Mouse (Mus musculus) left cerebral cortex, adult 2 months (tissue): ENCODE results near the gene Omp. TPM values are rescaled to one million over a fixed set of nuclear protein-coding genes. Genes with fewer than 3 reads are reported as not detected.

Experiments used
- DNase-seq, 2 experiments: peaks; one replicate each; pipeline ENCODE4 v3.0.0; 2021 to 2022; ENCODE audit warnings: low spot score in 2 of 2, mixed read lengths in 1 of 2; ENCODE audit errors: extremely low spot score in 1 of 2
- H3K27ac ChIP-seq: fragments of 200-600 bp; 2 replicates; pipeline ENCODE4 v1.8.1; 2022
- H3K4me3 ChIP-seq: fragments of 200-600 bp; 2 replicates; pipeline ENCODE4 v1.8.1; 2022
- CTCF ChIP-seq: fragments of 200-600 bp; IDR thresholded peaks from 2 replicates; pipeline ENCODE4 v1.8.1; 2022; ENCODE audit warnings: antibody characterized with exemption, mild to moderate bottlenecking, moderate library complexity
- intact Hi-C: fragments of 180-260 bp; cut with DNase I; formaldehyde crosslinking; loops from one replicate; pipeline ENCODE4 v1.15.1; 2025
- total RNA-seq, 2 experiments: library from RNA; stranded (reverse); gene quantifications; 2 replicates each; pipeline ENCODE4 v1.2.3; 2021

The Omp gene
- total RNA-seq, 2 experiments from 2014 or later, result 0.77 to 0.89 TPM

GRCm38 (mm10) chr7:98163700-98164099, 18.4 kb upstream of the Omp start:
- H3K27ac ChIP-seq, result no peak overlapping the region
- no peak for DNase-seq
- intact Hi-C loops, result loop anchor here (10.0 kb wide), 1 partner anchor 271 kb away; no protein-coding TSS in a partner anchor
- no peak overlapping the region for H3K4me3 ChIP-seq
- TF ChIP-seq CTCF, result no peak

DNA sequence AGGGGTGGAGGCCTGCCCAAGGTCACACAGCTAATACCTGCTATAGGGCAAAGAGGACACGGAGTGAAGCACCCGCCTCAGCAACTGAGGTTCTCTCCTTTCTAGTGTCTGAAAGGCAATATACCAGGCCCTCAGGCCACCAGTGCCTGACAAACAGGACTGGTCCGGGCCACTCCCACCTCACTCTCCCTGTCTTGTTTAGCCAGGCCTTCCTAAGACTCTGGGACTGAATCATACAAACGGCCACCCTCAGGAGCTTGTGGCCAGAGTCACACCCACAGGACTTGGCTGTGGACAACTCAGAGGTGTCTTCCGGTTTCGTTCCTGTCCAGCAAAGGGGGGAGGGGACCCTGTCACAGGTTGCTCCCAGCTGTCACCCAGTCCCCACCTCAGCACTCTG, 16.9 kb upstream of the Omp start:
- DNase-seq, result no peak
- no peak overlapping the region for H3K27ac ChIP-seq
- intact Hi-C loops, result loop anchor here (10.0 kb wide), 1 partner anchor 273 kb away; no protein-coding TSS in a partner anchor
- TF ChIP-seq CTCF, result no peak
- no peak overlapping the region for H3K4me3 ChIP-seq

DNA sequence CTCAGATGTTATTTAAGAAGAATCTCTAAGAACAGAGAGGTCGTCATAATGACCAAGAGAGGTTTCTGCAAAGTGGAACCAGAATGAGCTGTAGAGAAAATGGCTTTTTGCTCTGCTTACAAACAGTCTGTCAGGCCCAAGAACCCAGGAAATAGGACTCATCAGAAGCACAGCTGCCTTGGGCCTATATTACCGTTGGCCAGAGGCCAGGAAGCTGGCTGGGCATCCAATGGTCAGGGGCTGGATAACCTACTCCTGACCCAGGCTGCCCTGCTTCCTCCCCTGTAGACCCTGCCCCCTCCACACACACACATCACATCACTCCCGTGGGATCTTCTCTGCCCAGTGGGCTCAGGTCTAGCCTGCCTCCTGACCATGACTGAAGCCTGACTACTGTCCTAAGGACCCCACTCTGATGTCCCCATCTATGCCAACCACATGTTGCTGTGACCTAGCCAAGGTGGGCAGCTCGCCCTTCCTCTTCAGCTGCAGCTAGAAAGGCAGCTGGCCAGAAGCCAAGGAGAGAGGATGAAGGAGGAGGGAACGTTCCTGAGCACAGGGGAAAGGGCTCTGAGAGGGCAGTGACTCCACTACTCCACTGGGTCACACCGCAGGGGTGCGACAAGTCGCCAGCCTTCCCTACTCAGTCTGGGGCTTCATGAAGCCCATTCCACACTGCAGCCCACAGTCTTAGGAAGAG, 14.9 kb upstream of the Omp start:
- Histone ChIP-seq H3K4me3 (no peak overlapping the region), H3K27ac (no peak overlapping the region)
- no peak for DNase-seq
- intact Hi-C loops, result loop anchor here (10.0 kb wide), 1 partner anchor 275 kb away; no protein-coding TSS in a partner anchor
- no peak for TF ChIP-seq CTCF

- no peak for TF ChIP-seq CTCF
- Histone ChIP-seq H3K4me3 (no peak overlapping the region), H3K27ac (no peak overlapping the region)
- DNase-seq, result no peak
- intact Hi-C loops, result no loop called here
Observed at GRCm38 (mm10) chr7:98158481-98158880, 13.2 kb upstream of the Omp start.

DNA sequence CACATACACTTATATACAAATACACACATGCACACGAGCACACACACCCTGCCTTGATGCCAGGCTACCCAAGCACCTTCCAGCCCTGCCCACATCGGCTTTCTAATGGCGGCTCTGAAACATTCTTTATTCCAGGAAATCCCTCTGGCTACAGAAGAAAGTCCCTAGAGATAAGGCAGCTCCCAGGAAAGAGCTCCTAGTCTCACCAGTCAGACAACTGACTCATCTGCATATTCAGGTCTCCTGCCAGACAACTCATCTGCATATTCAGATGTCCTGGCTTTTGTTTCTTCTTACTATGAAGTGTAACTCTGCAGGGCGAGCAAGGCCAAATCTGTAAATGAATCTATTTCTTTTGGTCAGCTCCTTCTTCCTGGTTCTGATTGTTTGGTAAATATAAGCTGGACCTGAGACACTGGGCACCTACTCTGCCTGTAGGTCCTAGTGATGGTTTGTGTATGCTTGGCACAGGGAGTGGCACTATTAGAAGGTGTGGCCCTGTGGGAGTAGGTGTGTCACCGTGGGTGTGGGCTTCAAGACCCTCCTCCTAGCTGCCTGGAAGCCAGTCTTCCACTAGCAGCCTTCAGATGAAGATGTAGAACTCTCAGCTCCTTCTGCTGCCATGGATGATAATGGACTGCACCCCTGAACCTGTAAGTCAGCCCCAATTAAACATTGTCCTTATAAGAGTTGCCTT, 12.5 kb upstream of the Omp start:
- DNase-seq, result no peak
- no peak for TF ChIP-seq CTCF
- intact Hi-C loops, result no loop called here
- Histone ChIP-seq H3K27ac (no peak overlapping the region), H3K4me3 (no peak overlapping the region)

DNA sequence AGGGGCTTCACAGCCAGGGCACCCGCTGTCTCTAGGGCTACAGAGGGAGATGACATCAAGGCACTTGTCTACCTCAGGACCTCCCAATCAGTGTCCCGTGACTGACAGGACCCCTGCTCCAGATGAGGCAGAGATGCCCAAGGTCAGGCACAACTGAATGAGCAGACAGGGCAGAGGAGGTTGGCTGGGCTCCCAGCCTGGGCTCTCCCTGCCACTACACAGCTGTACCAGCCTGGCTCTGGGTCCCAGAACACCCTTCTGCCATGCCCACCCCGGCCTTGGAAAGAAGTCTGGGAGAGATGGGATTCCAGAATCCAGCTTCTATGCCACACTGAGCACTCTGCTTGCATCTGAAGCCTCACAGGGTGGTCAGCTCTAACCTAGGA, 11.0 kb upstream of the Omp start:
- TF ChIP-seq CTCF, result no peak
- intact Hi-C loops, result no loop called here
- no peak overlapping the region for H3K27ac ChIP-seq
- DNase-seq, result no peak
- no peak overlapping the region for H3K4me3 ChIP-seq

DNA sequence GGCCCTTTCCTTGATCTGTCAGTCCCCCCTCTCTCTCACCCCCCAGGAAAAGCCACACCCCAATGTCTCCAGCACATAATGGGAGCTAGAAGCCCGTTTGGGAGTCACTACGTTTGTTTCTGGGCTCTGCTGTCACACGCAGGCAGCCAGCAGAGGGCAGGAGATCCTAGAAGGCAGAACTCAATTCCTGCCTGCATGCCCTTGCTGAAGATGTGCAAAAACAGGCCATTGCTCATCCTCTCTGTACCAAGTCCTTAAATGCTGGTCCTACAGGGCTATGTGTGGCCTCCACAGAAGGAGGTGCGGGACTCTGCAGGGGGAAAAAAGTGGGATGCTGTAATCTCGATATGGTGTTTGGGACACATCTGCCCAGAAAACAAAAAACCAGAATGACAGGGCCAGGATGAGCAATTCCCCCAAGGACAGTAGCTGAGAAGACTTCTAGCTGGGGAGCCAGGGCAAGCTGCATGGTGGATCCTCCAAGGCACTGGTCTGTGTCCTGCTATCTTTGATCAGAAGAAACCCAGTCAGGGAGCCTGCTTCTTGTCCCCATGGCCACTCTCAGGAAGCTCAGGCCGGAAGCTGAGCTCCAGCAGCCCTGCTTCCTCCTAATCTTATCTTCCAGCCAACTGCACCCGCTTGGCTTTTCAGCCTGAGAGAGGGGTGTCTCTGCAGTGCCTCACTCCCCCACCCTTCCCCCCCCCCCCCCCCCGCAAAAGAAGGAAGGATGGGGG, 10.4 kb upstream of the Omp start:
- TF ChIP-seq CTCF, result peak; percentile 78
- intact Hi-C loops, result loop anchor here (1.0 to 2.0 kb wide), 2 partner anchors 36 to 185 kb away; no protein-coding TSS in a partner anchor
- no peak overlapping the region for H3K4me3 ChIP-seq
- no peak overlapping the region for H3K27ac ChIP-seq
- DNase-seq, result peak; percentile 64 to 68

- H3K4me3 ChIP-seq, result no peak overlapping the region
- no peak overlapping the region for H3K27ac ChIP-seq
- no peak for TF ChIP-seq CTCF
- no peak for DNase-seq
- intact Hi-C loops, result loop anchor here (2.0 kb wide), 1 partner anchor 187 kb away; no protein-coding TSS in a partner anchor
Observed at GRCm38 (mm10) chr7:98153892-98154291, 8.6 kb upstream of the Omp start.

DNA sequence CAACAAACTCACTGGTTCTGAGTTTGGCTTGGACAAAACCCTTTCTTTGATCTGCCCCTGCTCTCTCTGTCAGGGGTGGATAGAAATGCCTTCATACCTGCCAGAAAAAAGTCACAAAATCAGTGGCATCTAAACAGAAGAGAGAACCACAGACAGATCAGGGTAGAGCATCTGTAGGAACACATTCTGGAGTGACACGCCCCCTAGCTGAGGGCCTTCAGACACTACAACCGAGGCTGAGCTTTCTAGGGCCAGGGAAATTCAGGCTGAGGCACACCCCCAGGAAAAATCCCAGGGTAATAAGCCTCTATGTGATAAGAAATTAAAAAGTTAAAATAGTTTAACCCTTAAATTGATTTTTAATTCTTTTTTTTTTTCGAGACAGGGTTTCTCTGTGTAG, 8.0 kb upstream of the Omp start:
- Histone ChIP-seq H3K4me3 (no peak overlapping the region), H3K27ac (no peak overlapping the region)
- intact Hi-C loops, result no loop called here
- peak; percentile 37 for TF ChIP-seq CTCF
- DNase-seq, result no peak

DNA sequence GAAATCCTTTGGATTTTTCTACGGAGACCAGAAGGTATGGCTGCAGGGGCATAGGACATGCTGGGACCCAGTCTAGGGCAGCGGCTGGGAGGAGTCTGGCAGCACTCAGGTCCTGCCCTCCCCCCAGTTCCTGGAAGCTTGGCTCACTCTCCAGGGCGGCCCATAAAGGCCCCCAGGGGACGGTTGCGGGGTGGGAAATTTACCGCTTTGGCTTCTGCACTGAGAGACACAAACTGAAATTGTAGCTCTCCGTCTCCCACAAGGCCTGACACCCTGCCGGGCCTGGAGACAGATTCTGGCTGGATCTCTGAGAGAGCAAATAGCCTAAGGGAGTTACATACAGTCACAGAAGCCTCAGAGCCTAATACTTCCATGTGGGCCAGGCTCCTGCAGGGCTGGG, 7.1 kb upstream of the Omp start:
- TF ChIP-seq CTCF, result no peak
- DNase-seq, result no peak
- Histone ChIP-seq H3K4me3 (no peak overlapping the region), H3K27ac (no peak overlapping the region)
- intact Hi-C loops, result no loop called here

GRCm38 (mm10) chr7:98150525-98150924, 5.2 kb upstream of the Omp start:
- intact Hi-C loops, result no loop called here
- TF ChIP-seq CTCF, result peak; percentile 19; the same call in 1 of the 2 replicates
- no peak overlapping the region for H3K4me3 ChIP-seq
- no peak for DNase-seq
- H3K27ac ChIP-seq, result no peak overlapping the region

DNA sequence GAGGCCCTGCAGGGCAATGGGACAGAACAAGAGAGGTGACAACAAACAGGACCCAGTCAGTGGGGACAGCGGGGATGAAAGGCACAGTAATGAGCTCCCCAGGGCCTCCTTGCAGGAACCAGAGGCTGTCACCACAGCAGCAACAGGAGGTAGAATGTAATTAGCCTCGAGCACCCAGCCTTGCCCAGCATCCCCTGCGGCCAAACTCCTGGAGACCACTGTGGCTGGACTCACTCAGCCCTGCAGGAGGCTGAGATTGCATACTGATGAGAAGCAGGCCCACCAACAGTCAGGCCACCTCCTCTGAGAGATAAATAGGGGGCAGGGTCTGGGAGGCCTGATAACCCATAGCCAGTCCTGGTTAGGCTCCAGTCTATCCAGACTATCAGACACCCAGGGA, 4.5 kb upstream of the Omp start:
- Histone ChIP-seq H3K27ac (no peak overlapping the region), H3K4me3 (no peak overlapping the region)
- intact Hi-C loops, result no loop called here
- TF ChIP-seq CTCF, result no peak
- DNase-seq, result no peak
